Mouse (Mus musculus): ENCODE data around the gene Slc5a11.

- TF ChIP-seq CTCF (IDR thresholded peaks at IDR 0.05; ENCODE audit: low read depth) (no peak), EP300 (optimal IDR thresholded peaks at IDR 0.05) (no peak)
Measured at GRCm38 (mm10) chr7:123199656-123200206, 14.8 kb upstream of the Slc5a11 start.

Measured in stomach, postnatal 0 days (tissue).